Mouse (Mus musculus) adrenal gland, adult (tissue): ENCODE measurements around the gene Dlgap1.

ENCODE experiments used
- DNase-seq, 2 experiments: peaks; one replicate each; pipeline ENCODE4 v3.0.0; 2022 to 2023; ENCODE audit warnings: low spot score in 1 of 2; ENCODE audit not compliant: inconsistent age in 2 of 2

The Dlgap1 gene

GRCm38 (mm10) chr17:70713470-70713869 lies 744.6 kb downstream of the Dlgap1 start:
- DNase-seq = no peak

GRCm38 (mm10) chr17:70719684-70720324 lies 750.9 kb downstream of the Dlgap1 start:
- DNase-seq = peak; percentile 80 to 83

- no peak for DNase-seq
Measured at GRCm38 (mm10) chr17:70720766-70721165, 751.9 kb downstream of the Dlgap1 start.

- DNase-seq = no peak
Measured at GRCm38 (mm10) chr17:70722146-70722545, 753.3 kb downstream of the Dlgap1 start.

- peak; percentile 92 to 97 for DNase-seq
Measured at GRCm38 (mm10) chr17:70728719-70729281, 759.9 kb downstream of the Dlgap1 start.

- no peak for DNase-seq
Measured at GRCm38 (mm10) chr17:70734728-70735127, 765.9 kb downstream of the Dlgap1 start.

GRCm38 (mm10) chr17:70735396-70735795 lies 766.5 kb downstream of the Dlgap1 start:
- no peak for DNase-seq

- peak; percentile 81 to 91 for DNase-seq
Measured at GRCm38 (mm10) chr17:70737424-70737823, 768.6 kb downstream of the Dlgap1 start.

- peak; percentile 91 to 96 for DNase-seq
Measured at GRCm38 (mm10) chr17:70738168-70738854, 769.4 kb downstream of the Dlgap1 start.

- peak in 1 of 2 experiments; percentile 44 for DNase-seq
Measured at GRCm38 (mm10) chr17:70739346-70739745, 770.5 kb downstream of the Dlgap1 start.

GRCm38 (mm10) chr17:70741696-70742095 lies 772.8 kb downstream of the Dlgap1 start:
- DNase-seq = peak in 1 of 2 experiments; percentile 43

GRCm38 (mm10) chr17:70744570-70745153 lies 775.8 kb downstream of the Dlgap1 start:
- DNase-seq = peak in 1 of 2 experiments; percentile 50

GRCm38 (mm10) chr17:70745385-70745784 lies 776.5 kb downstream of the Dlgap1 start:
- DNase-seq = peak in 1 of 2 experiments; percentile 59

GRCm38 (mm10) chr17:70746379-70747079 lies 777.7 kb downstream of the Dlgap1 start:
- peak; percentile 57 to 90 for DNase-seq

- DNase-seq = peak; percentile 40 to 88
Measured at GRCm38 (mm10) chr17:70747731-70748475, 779.0 kb downstream of the Dlgap1 start.

- peak in 1 of 2 experiments; percentile 77 for DNase-seq
Measured at GRCm38 (mm10) chr17:70748476-70748830, 779.6 kb downstream of the Dlgap1 start.

GRCm38 (mm10) chr17:70748964-70749650 lies 780.2 kb downstream of the Dlgap1 start:
- no peak for DNase-seq

GRCm38 (mm10) chr17:70750236-70751160 lies 781.6 kb downstream of the Dlgap1 start:
- peak; percentile 37 to 81 for DNase-seq

- peak; percentile 79 to 93 for DNase-seq
Measured at GRCm38 (mm10) chr17:70751161-70751651, 782.3 kb downstream of the Dlgap1 start.
